Comparison of ENCODE assay signal across 18 mouse cellular contexts in the genomic region with DNA sequence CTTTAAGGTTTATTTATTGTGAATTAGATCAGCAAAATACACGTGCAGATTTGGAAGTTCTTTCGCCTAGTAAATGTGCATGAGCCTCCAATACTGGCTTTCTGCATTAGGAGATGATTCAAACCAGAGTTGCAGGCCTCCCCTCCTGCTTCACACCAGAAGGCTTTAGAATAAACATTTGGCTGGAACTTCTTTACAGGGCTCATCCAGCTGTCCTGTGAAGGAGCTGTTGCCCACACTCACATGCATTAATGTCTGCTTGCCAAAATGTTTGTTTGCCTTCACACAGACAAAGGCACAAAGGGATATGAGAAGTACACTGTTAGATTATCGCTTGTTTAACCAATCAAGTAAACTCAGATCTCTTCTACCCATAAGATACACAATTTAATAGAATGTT.
A peak's percentile ranks its signal among the peaks of the same experiment; 100 is the strongest.
DNase-seq lines count a peak whose midpoint lies in the region; ATAC-seq and TF ChIP-seq lines count a peak whose summit lies in the region.
"Had no signal": no experiment of that assay in that cellular context is flagged by ENCODE, and none has a peak within 500 bp of the region (broad histone marks: within the 10 kb centered on the region; RNA-seq: fewer than 3 reads in every experiment).

No protein-coding gene starts in this region.

- no peak for ATAC-seq in embryonic facial prominence, embryonic 14.5 days (ENCODE audit: low read depth)
- ATAC-seq: inflammation-experienced regulatory T-cells, adult 6 months; liver, postnatal 0 days had no signal

- no peak for TF ChIP-seq CTCF in gastrocnemius, adult 2 months (IDR thresholded peaks at IDR 0.05)

- WGBS in embryonic facial prominence, embryonic 14.5 days = 57% methylated on average over 3 of the region's 3 CpGs
- WGBS in embryonic facial prominence, embryonic 10.5 days = 73% methylated on average over 3 of the region's 3 CpGs

- no peaks in the 10 kb centered on the region; the same call in 1 of the 2 replicates for H3K4me1 ChIP-seq in embryonic facial prominence, embryonic 14.5 days (ENCODE audit: control insufficient read depth, insufficient read depth, low read length)
- no peaks in the 10 kb centered on the region for H3K4me1 ChIP-seq in embryonic facial prominence, embryonic 10.5 days

- H3K4me3 ChIP-seq in embryonic facial prominence, embryonic 14.5 days (ENCODE audit: low read depth, low read length) = no peak overlapping the region
- no peak overlapping the region for H3K4me3 ChIP-seq in embryonic facial prominence, embryonic 10.5 days
- H3K4me3 ChIP-seq in gastrocnemius, adult 2 months = no peak overlapping the region

- H3K27ac ChIP-seq in embryonic facial prominence, embryonic 14.5 days (replicated peaks; ENCODE audit: low read depth, low read length) = no peak overlapping the region
- H3K27ac ChIP-seq in embryonic facial prominence, embryonic 10.5 days (replicated peaks) = no peak overlapping the region
- no peak overlapping the region for H3K27ac ChIP-seq in gastrocnemius, adult 2 months
- H3K27ac ChIP-seq: stomach, postnatal 0 days had no signal

- DNase-seq in embryonic facial prominence, embryonic 14.5 days (ENCODE audit: low spot score) = peak; percentile 26
- no peak for DNase-seq in embryonic facial prominence, embryonic 10.5 days (ENCODE audit: low spot score)
- DNase-seq in layer of hippocampus, adult 11-12 months (ENCODE audit: low spot score) = peak; percentile 40
- DNase-seq in layer of hippocampus, postnatal 25 days (ENCODE audit: extremely low spot score in 1 of 2, low spot score in 1 of 2) = no peak
- DNase-seq in brain, adult 2 months (ENCODE audit: low read depth, low spot score) = peak; percentile 73
- peak; percentile 14 to 17 for DNase-seq in layer of hippocampus, postnatal 36 days
- DNase-seq in gastrocnemius, adult 2 months = no peak
- DNase-seq in gastrocnemius, postnatal 36 days = no peak
- DNase-seq: adrenal gland, postnatal 10 days; cerebellum, adult 2 months; heart, postnatal 4 days; kidney, adult 8-10 months; kidney, postnatal 36 days; liver; liver, postnatal 0 days; thymus, postnatal 14 days had no signal

- H3K9me3 ChIP-seq in embryonic facial prominence, embryonic 14.5 days (ENCODE audit: control insufficient read depth, low read length) = no peaks in the 10 kb centered on the region
- H3K9me3 ChIP-seq in embryonic facial prominence, embryonic 10.5 days = no peaks in the 10 kb centered on the region

- no peak overlapping the region for H3K4me2 ChIP-seq in embryonic facial prominence, embryonic 14.5 days (ENCODE audit: low read depth, low read length)

- no peaks in the 10 kb centered on the region for H3K27me3 ChIP-seq in embryonic facial prominence, embryonic 14.5 days (replicated peaks; ENCODE audit: control insufficient read depth, insufficient read depth, low read length)
- no peaks in the 10 kb centered on the region for H3K27me3 ChIP-seq in embryonic facial prominence, embryonic 10.5 days (replicated peaks; ENCODE audit: low read depth, poor library complexity, severe bottlenecking)

- no peak overlapping the region for H3K9ac ChIP-seq in embryonic facial prominence, embryonic 14.5 days (ENCODE audit: low read depth, low read length)
- H3K9ac ChIP-seq: liver, postnatal 0 days had no signal

- no peaks in the 10 kb centered on the region for H3K36me3 ChIP-seq in embryonic facial prominence, embryonic 14.5 days (ENCODE audit: control insufficient read depth, insufficient read depth, low read length)
- H3K36me3 ChIP-seq in embryonic facial prominence, embryonic 10.5 days (replicated peaks) = no peaks in the 10 kb centered on the region

- intact Hi-C loops in gastrocnemius, adult 2 months (cut with DNase I) = no loop called here
- intact Hi-C loops in gastrocnemius, postnatal 36 days (cut with DNase I) = no loop called here

Comparison
In these comparisons a context has a peak if more than half of its experiments do, and no peak if none do; other contexts are left out.
1. DNase-seq: peak in embryonic facial prominence, embryonic 14.5 days (single experiment), layer of hippocampus, adult 11-12 months (single experiment), brain, adult 2 months (single experiment) and layer of hippocampus, postnatal 36 days (2 of 2); none in embryonic facial prominence, embryonic 10.5 days (single experiment), layer of hippocampus, postnatal 25 days (0 of 2), gastrocnemius, adult 2 months (single experiment) and gastrocnemius, postnatal 36 days (0 of 2).